Mouse (Mus musculus) kidney, adult 2 months (tissue): ENCODE measurements at regions not wholly inside any gene's neighbourhood (a gene's known extent, or its start where the extent isn't known, plus 50 kb on each side); places are given as distances from the start of the nearest gene placed in this dataset.

Experiments used
- CTCF ChIP-seq: fragments of 200-500 bp; conservative IDR thresholded peaks from 2 replicates; pipeline ENCODE4 v1.5.1; 2011; ENCODE audit warnings: low read depth, mild to moderate bottlenecking, control low read depth, low read length, moderate library complexity, mixed read lengths; ENCODE audit not compliant: insufficient read depth, insufficient read length
- POLR2A ChIP-seq: fragments of 200-500 bp; IDR thresholded peaks from one replicate; pipeline ENCODE4 v1.6.1; 2011; ENCODE audit warnings: low read depth, low read length, control low read depth

- TF ChIP-seq CTCF (no peak), POLR2A (no peak)
These were observed 127.6 kb upstream of the Mb21d2 start for GRCm38 (mm10) chr16:29057076-29057475.
